Mouse (Mus musculus) lung, postnatal 0 days (tissue): Measurements from ENCODE around the gene Akip1.

Experiments
- CTCF ChIP-seq: IDR thresholded peaks from 2 replicates; pipeline ENCODE4 v1.5.1; 2016; ENCODE audit warnings: antibody characterized with exemption, mild to moderate bottlenecking
- EP300 ChIP-seq: IDR thresholded peaks from 2 replicates; pipeline ENCODE4 v1.6.1; 2016; ENCODE audit warnings: antibody characterized with exemption, mild to moderate bottlenecking, control low read depth

GRCm38 (mm10) chr7:109704461-109704860 lies 971 bp downstream of the Akip1 start:
- TF ChIP-seq CTCF (no peak), EP300 (no peak)
